Mouse (Mus musculus): Measurements from ENCODE around the gene Agpat4.

Gene Agpat4

GRCm38 (mm10) chr17:12182702-12183485 is 64.4 kb downstream of the Agpat4 start:
- DNase-seq (ENCODE audit: inconsistent age in 2 of 2, low spot score in 1 of 2) = no peak

- no peak for DNase-seq (ENCODE audit: inconsistent age in 2 of 2, low spot score in 1 of 2)
These were observed 65.8 kb downstream of the Agpat4 start for GRCm38 (mm10) chr17:12184283-12184682.

- DNase-seq (ENCODE audit: inconsistent age in 2 of 2, low spot score in 1 of 2) = peak; percentile 56 to 71
These were observed 67.4 kb downstream of the Agpat4 start for GRCm38 (mm10) chr17:12185855-12186254.

GRCm38 (mm10) chr17:12186341-12186740 is 67.8 kb downstream of the Agpat4 start:
- no peak for DNase-seq (ENCODE audit: inconsistent age in 2 of 2, low spot score in 1 of 2)

GRCm38 (mm10) chr17:12187782-12188181 is 69.3 kb downstream of the Agpat4 start:
- peak; percentile 75 to 92 for DNase-seq (ENCODE audit: inconsistent age in 2 of 2, low spot score in 1 of 2)

- DNase-seq (ENCODE audit: inconsistent age in 2 of 2, low spot score in 1 of 2) = no peak
These were observed 76.6 kb downstream of the Agpat4 start for GRCm38 (mm10) chr17:12195137-12195536.

GRCm38 (mm10) chr17:12195604-12196003 is 77.1 kb downstream of the Agpat4 start:
- DNase-seq (ENCODE audit: inconsistent age in 2 of 2, low spot score in 1 of 2) = no peak

- no peak for DNase-seq (ENCODE audit: inconsistent age in 2 of 2, low spot score in 1 of 2)
These were observed 81.4 kb downstream of the Agpat4 start for GRCm38 (mm10) chr17:12199933-12200332.

- DNase-seq (ENCODE audit: inconsistent age in 2 of 2, low spot score in 1 of 2) = no peak
These were observed 82.6 kb downstream of the Agpat4 start for GRCm38 (mm10) chr17:12201086-12201485.

- peak in 1 of 2 experiments; percentile 31 for DNase-seq (ENCODE audit: inconsistent age in 2 of 2, low spot score in 1 of 2)
These were observed 85.0 kb downstream of the Agpat4 start for GRCm38 (mm10) chr17:12203414-12203897.

- DNase-seq (ENCODE audit: inconsistent age in 2 of 2, low spot score in 1 of 2) = no peak
These were observed 85.7 kb downstream of the Agpat4 start for GRCm38 (mm10) chr17:12204246-12204645.

- DNase-seq (ENCODE audit: inconsistent age in 2 of 2, low spot score in 1 of 2) = no peak
These were observed 86.1 kb downstream of the Agpat4 start for GRCm38 (mm10) chr17:12204689-12205014.

- DNase-seq (ENCODE audit: inconsistent age in 2 of 2, low spot score in 1 of 2) = no peak
These were observed 86.7 kb downstream of the Agpat4 start for GRCm38 (mm10) chr17:12205015-12205693.

GRCm38 (mm10) chr17:12205694-12206075 is 87.2 kb downstream of the Agpat4 start:
- DNase-seq (ENCODE audit: inconsistent age in 2 of 2, low spot score in 1 of 2) = no peak

- no peak for DNase-seq (ENCODE audit: inconsistent age in 2 of 2, low spot score in 1 of 2)
These were observed 87.7 kb downstream of the Agpat4 start for GRCm38 (mm10) chr17:12206248-12206647.

GRCm38 (mm10) chr17:12207022-12207548 is 88.6 kb downstream of the Agpat4 start:
- no peak for DNase-seq (ENCODE audit: inconsistent age in 2 of 2, low spot score in 1 of 2)

GRCm38 (mm10) chr17:12209481-12209880 is 91.0 kb downstream of the Agpat4 start:
- DNase-seq (ENCODE audit: inconsistent age in 2 of 2, low spot score in 1 of 2) = no peak

- peak; percentile 80 to 95 for DNase-seq (ENCODE audit: inconsistent age in 2 of 2, low spot score in 1 of 2)
These were observed 92.1 kb downstream of the Agpat4 start for GRCm38 (mm10) chr17:12210544-12211132.

GRCm38 (mm10) chr17:12211890-12212289 is 93.4 kb downstream of the Agpat4 start:
- no peak for DNase-seq (ENCODE audit: inconsistent age in 2 of 2, low spot score in 1 of 2)

- no peak for DNase-seq (ENCODE audit: inconsistent age in 2 of 2, low spot score in 1 of 2)
These were observed 93.8 kb downstream of the Agpat4 start for GRCm38 (mm10) chr17:12212341-12212740.

- DNase-seq (ENCODE audit: inconsistent age in 2 of 2, low spot score in 1 of 2) = no peak
These were observed 94.9 kb downstream of the Agpat4 start for GRCm38 (mm10) chr17:12213430-12213829.

GRCm38 (mm10) chr17:12216224-12216623 is 97.7 kb downstream of the Agpat4 start:
- DNase-seq (ENCODE audit: inconsistent age in 2 of 2, low spot score in 1 of 2) = peak in 1 of 2 experiments; percentile 55

Measured in adrenal gland, adult (tissue).